Mouse (Mus musculus) G1E (cell line): ENCODE results near the gene Cab39l. TPM values are rescaled to one million over a fixed set of nuclear protein-coding genes. Genes with fewer than 3 reads are reported as not detected.
"Not testable (repeated sequence)": the region's sequence is repeated elsewhere in the genome, so short reads cannot be mapped to it uniquely, and the experiment has no call there.

Source experiments
- ATAC-seq: 2 replicates; pipeline ENCODE4 v1.8.0; 2016; ENCODE audit warnings: mild to moderate bottlenecking; ENCODE audit not compliant: insufficient number of reproducible peaks, poor library complexity, low FRiP score, severe bottlenecking; ENCODE audit errors: extremely low read depth
- DNase-seq: peaks from one replicate; pipeline ENCODE4 v3.0.0; 2012; ENCODE audit warnings: low spot score
- H3K27me3 ChIP-seq: 2 replicates; pipeline ENCODE4 v1.6.1; 2012; ENCODE audit warnings: mild to moderate bottlenecking, low read length, inconsistent platforms; ENCODE audit not compliant: insufficient read depth
- H3K36me3 ChIP-seq: replicated peaks from 2 replicates; pipeline ENCODE3; 2012; ENCODE audit warnings: mild to moderate bottlenecking, inconsistent platforms
- H3K4me1 ChIP-seq: 2 replicates; pipeline ENCODE4 v1.6.1; 2012; ENCODE audit warnings: low read depth, low read length, inconsistent platforms, mixed read lengths; ENCODE audit not compliant: insufficient read depth
- H3K4me3 ChIP-seq: 2 replicates; pipeline ENCODE4 v1.5.1; 2012; ENCODE audit warnings: low read depth, mild to moderate bottlenecking, inconsistent platforms, low read length, moderate library complexity, mixed read lengths
- H3K9me3 ChIP-seq: replicated peaks from 2 replicates; pipeline ENCODE4 v1.6.1; 2012; ENCODE audit warnings: inconsistent platforms
- CTCF ChIP-seq: IDR thresholded peaks from 2 replicates; pipeline ENCODE4 v1.5.1; 2012; ENCODE audit warnings: low read depth, low read length, inconsistent platforms, mixed read lengths
- GATA1 ChIP-seq: IDR thresholded peaks from 2 replicates; pipeline ENCODE4 v1.6.1; 2012; ENCODE audit warnings: borderline replicate concordance, low read length, inconsistent platforms, mixed read lengths
- GATA2 ChIP-seq: IDR thresholded peaks from 2 replicates; pipeline ENCODE4 v1.6.1; 2012; ENCODE audit warnings: low read depth, low read length, inconsistent platforms, borderline replicate concordance
- POLR2AphosphoS5 ChIP-seq: IDR thresholded peaks from 2 replicates; pipeline ENCODE4 v1.6.1; 2012; ENCODE audit warnings: low read depth, low read length, inconsistent platforms; ENCODE audit not compliant: insufficient replicate concordance
- TAL1 ChIP-seq: conservative IDR thresholded peaks from 2 replicates; pipeline ENCODE4 v1.6.1; 2012; ENCODE audit warnings: low read depth, low read length, inconsistent platforms, mixed read lengths
- polyA plus RNA-seq: library from polyadenylated mRNA; stranded (reverse); fragments of >175 nt; gene quantifications from 2 replicates; pipeline ENCODE4 v1.2.3, GENCODE M21; 2012
- total RNA-seq, 2 experiments: library from RNA; stranded (forward) in 1 of 2; stranded (reverse) in 1 of 2; fragments of 200-1000 nt in 1 of 2; fragments of >200 nt in 1 of 2; fragmentation: Nextera tagmentation in 1 of 2; gene quantifications; 2 replicates each; pipeline ENCODE4 v1.2.3; 2014 to 2017

Gene Cab39l
- total and polyA plus RNA-seq, 3 experiments = 2.2 to 100 (median 52.0) TPM

DNA sequence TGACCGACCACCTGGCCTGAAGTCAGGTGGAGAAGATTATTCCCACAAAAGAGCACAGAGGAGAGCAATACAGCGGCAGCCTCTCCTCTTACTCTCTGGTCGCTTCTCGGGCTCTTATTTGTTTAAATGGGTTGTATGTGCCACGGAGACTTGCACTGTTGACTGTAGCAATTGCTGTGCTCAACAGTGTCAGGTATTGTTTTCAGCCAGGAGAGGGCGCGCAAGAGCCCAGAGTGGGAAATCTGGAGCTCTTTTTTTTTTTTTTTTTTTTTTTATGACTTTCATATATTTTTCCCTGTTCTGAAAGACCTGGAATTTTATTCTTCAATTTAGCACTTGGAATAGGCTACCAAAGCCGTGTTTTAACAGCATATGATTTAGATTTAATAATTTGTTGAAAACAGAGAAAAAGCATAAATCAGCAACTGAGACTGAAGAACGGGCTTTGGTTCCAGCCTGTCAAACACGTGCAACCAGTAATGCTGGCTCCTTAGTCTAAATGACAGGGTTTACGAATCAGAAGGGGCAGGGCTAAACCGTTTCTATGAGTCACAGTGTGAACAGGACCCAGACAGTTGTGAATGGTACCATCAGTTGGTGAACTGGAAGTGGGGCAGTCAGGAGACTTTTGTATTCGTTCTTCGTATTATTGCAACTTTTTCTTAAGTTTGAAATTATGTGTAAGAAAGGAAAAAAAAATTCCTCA is 172.3 kb downstream of the Cab39l start:
- no peak for ATAC-seq
- Histone ChIP-seq H3K36me3 (no peaks in the 10 kb centered on the region), H3K4me1 (no peaks in the 10 kb centered on the region), H3K9me3 (no peaks in the 10 kb centered on the region), H3K4me3 (no peak overlapping the region), H3K27me3 (0 out of 2 replicates have a peak, but pooled peaks cover 3% of the 10 kb centered on the region)
- no peak for TF ChIP-seq POLR2AphosphoS5
- TF ChIP-seq CTCF = peak; percentile 18; the same call in 1 of the 2 replicates
- no peak for TF ChIP-seq GATA1
- no peak for TF ChIP-seq GATA2
- no peak for TF ChIP-seq TAL1
- no peak for DNase-seq

- not testable (repeated sequence) for ATAC-seq, H3K4me3 ChIP-seq, H3K36me3 ChIP-seq, DNase-seq, H3K9me3 ChIP-seq, H3K4me1 ChIP-seq, H3K27me3 ChIP-seq
These were observed 173.4 kb downstream of the Cab39l start for GRCm38 (mm10) chr14:59614149-59614548.

GRCm38 (mm10) chr14:59616802-59617201 is 176.0 kb downstream of the Cab39l start:
- TF ChIP-seq CTCF (no peak), POLR2AphosphoS5 (no peak), GATA2 (no peak), GATA1 (no peak), TAL1 (no peak)
- Histone ChIP-seq H3K9me3 (no peaks in the 10 kb centered on the region), H3K27me3 (no peaks in the 10 kb centered on the region), H3K36me3 (no peaks in the 10 kb centered on the region), H3K4me3 (no peak overlapping the region), H3K4me1 (no peaks in the 10 kb centered on the region)
- ATAC-seq (no peak), DNase-seq (no peak)

- TF ChIP-seq TAL1 (no peak), CTCF (no peak), GATA2 (no peak), GATA1 (no peak), POLR2AphosphoS5 (no peak)
- DNase-seq (no peak), ATAC-seq (no peak)
- Histone ChIP-seq H3K4me1 (no peaks in the 10 kb centered on the region), H3K9me3 (peaks cover 12% of the 10 kb centered on the region), H3K36me3 (no peaks in the 10 kb centered on the region), H3K4me3 (no peak overlapping the region), H3K27me3 (no peaks in the 10 kb centered on the region)
These were observed 183.6 kb downstream of the Cab39l start for GRCm38 (mm10) chr14:59624326-59624885.

GRCm38 (mm10) chr14:59625158-59625805 is 184.5 kb downstream of the Cab39l start, which contains the start of gene Shisa2:
TSS of gene Shisa2 (plus strand) at chr14:59625308.
- no peaks in the 10 kb centered on the region for H3K27me3 ChIP-seq
- ATAC-seq (no peak), DNase-seq (no peak)
- no peaks in the 10 kb centered on the region for H3K36me3 ChIP-seq
- peaks cover 15% of the 10 kb centered on the region for H3K9me3 ChIP-seq
- TF ChIP-seq TAL1 (no peak), GATA1 (no peak), GATA2 (no peak), CTCF (no peak), POLR2AphosphoS5 (no peak)
- no peak within 1 kb of the TSS for H3K4me3 ChIP-seq
- no peaks in the 10 kb centered on the region for H3K4me1 ChIP-seq

DNA sequence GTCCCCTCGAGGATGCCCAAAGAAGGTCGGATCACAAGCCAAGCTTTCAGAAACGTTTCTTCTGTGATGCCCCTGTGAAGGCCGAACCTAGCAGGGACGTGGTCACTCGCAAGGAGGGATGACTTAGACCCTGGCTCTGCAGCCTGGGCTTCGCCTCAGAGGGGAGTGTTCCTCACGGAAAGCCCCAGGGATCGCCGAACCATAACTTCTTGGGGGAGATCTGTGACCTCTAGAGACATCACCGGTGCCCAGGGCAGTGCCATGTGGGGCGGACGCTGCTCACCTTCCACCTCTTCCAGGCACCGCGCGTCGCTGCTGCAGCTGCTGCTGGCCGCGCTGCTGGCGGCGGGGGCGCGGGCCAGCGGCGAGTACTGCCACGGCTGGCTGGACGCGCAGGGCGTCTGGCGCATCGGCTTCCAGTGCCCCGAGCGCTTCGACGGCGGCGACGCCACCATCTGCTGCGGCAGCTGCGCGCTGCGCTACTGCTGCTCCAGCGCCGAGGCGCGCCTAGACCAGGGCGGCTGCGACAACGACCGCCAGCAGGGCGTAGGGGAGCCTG is 185.1 kb downstream of the Cab39l start:
- Histone ChIP-seq H3K4me1 (no peaks in the 10 kb centered on the region), H3K36me3 (no peaks in the 10 kb centered on the region), H3K4me3 (no peak overlapping the region), H3K9me3 (peaks cover 15% of the 10 kb centered on the region), H3K27me3 (no peaks in the 10 kb centered on the region)
- ATAC-seq (no peak), DNase-seq (no peak)
- TF ChIP-seq POLR2AphosphoS5 (no peak), GATA1 (no peak), TAL1 (no peak), CTCF (no peak), GATA2 (no peak)
